Mouse (Mus musculus): Measurements from ENCODE around the gene Morn3. TPM values are rescaled to one million over a fixed set of nuclear protein-coding genes. Genes with fewer than 3 reads are reported as not detected.

Gene Morn3
- polyA plus RNA-seq, 1 experiment from 2014 or later, result not detected

DNA sequence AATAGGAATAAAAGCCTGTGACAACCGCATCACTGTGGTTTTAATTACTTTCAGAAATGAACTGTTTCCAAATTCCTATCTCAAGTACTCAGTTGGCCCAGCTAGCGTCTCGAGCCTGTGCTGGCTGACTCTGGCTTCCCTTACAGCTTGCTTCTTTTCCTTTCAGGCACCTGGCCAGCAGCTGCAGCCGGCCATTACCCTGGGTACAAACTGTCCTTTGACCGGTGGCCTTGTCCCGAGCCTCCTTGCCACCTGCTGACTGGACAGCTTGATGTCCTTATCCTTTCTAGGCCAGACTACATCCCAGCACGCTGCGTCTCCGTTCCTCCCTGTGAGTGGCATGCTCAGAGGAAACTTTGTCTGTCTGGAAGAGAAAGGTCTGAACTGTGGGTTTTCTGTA, 4.1 kb upstream of the Morn3 start:
- no peaks in the 10 kb centered on the region for H3K4me1 ChIP-seq (replicated peaks; ENCODE audit: control insufficient read depth, insufficient read depth, low read length)
- H3K36me3 ChIP-seq (ENCODE audit: control insufficient read depth, insufficient read depth), result no peaks in the 10 kb centered on the region
- WGBS, result 74% methylated on average over 9 of the region's 9 CpGs
- no peak overlapping the region for H3K4me2 ChIP-seq (replicated peaks; ENCODE audit: low read depth)
- no peak for TF ChIP-seq CTCF (IDR thresholded peaks at IDR 0.05; ENCODE audit: low read depth)
- H3K27ac ChIP-seq (ENCODE audit: low read depth, low read length), result no peak overlapping the region
- no peaks in the 10 kb centered on the region for H3K9me3 ChIP-seq (ENCODE audit: control insufficient read depth)
- H3K4me3 ChIP-seq (ENCODE audit: low read depth, low read length), result no peak overlapping the region
- no peak for ATAC-seq
- no peaks in the 10 kb centered on the region for H3K27me3 ChIP-seq (replicated peaks; ENCODE audit: control insufficient read depth, insufficient read depth, low read length)
- no peak overlapping the region for H3K9ac ChIP-seq (ENCODE audit: low read depth, low read length)

- H3K36me3 ChIP-seq (ENCODE audit: control insufficient read depth, insufficient read depth), result no peaks in the 10 kb centered on the region
- no peak overlapping the region for H3K9ac ChIP-seq (ENCODE audit: low read depth, low read length)
- H3K27me3 ChIP-seq (replicated peaks; ENCODE audit: control insufficient read depth, insufficient read depth, low read length), result no peaks in the 10 kb centered on the region
- H3K4me3 ChIP-seq (ENCODE audit: low read depth, low read length), result no peak overlapping the region
- H3K9me3 ChIP-seq (ENCODE audit: control insufficient read depth), result no peaks in the 10 kb centered on the region
- H3K4me2 ChIP-seq (replicated peaks; ENCODE audit: low read depth), result peak overlapping the region; percentile 30; the same call in 1 of the 2 replicates
- WGBS, result 3% methylated on average over 12 of the region's 12 CpGs
- no peaks in the 10 kb centered on the region for H3K4me1 ChIP-seq (replicated peaks; ENCODE audit: control insufficient read depth, insufficient read depth, low read length)
- ATAC-seq, result no peak
- peak; percentile 45 for TF ChIP-seq CTCF (IDR thresholded peaks at IDR 0.05; ENCODE audit: low read depth)
- no peak overlapping the region for H3K27ac ChIP-seq (ENCODE audit: low read depth, low read length)
Measured at GRCm38 (mm10) chr5:123049271-123049670, 2.5 kb upstream of the Morn3 start.

DNA sequence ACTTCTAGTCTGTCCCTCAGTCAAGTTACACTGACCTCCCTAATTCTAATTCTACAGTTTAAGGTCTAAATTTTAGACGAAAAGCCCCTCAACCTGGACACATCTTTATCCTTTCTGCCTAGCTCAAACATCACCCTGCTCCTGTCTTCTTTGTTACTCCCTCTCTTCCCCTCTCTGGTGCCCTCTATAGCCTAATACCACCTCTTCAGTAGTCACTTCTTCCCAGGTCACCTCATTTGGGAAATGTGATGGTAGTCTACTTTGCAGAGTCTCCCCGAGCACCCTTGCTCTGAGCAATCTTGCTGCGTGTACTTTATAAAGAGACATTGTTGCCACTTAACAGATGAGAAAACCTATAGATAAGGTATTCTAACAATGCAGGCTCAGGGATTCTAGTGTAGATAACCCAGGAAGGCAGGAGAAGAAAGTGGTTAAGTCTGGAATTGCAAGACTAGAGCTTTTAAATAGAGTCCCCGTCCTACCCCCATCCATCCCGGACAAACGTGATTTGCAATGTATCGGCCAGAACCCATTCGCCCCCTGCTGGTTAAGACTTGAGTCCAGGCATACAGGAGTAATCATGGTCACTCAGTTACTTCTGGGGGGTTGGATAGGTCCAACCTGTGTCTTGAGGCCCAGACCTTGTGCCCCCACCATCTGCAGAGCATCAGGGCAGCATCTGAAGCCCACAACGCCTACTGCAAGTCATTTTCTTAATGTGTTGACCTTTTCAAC, 1.1 kb downstream of the Morn3 start:
- H3K9ac ChIP-seq (ENCODE audit: low read depth, low read length), result no peak overlapping the region
- H3K36me3 ChIP-seq (ENCODE audit: control insufficient read depth, insufficient read depth), result no peaks in the 10 kb centered on the region
- WGBS, result 21% methylated on average over 9 of the region's 9 CpGs
- no peaks in the 10 kb centered on the region for H3K4me1 ChIP-seq (replicated peaks; ENCODE audit: control insufficient read depth, insufficient read depth, low read length)
- no peak overlapping the region for H3K4me2 ChIP-seq (replicated peaks; ENCODE audit: low read depth)
- no peaks in the 10 kb centered on the region for H3K27me3 ChIP-seq (replicated peaks; ENCODE audit: control insufficient read depth, insufficient read depth, low read length)
- H3K4me3 ChIP-seq (ENCODE audit: low read depth, low read length), result no peak overlapping the region
- TF ChIP-seq CTCF (IDR thresholded peaks at IDR 0.05; ENCODE audit: low read depth), result peak; percentile 87
- ATAC-seq, result 0 out of 2 replicates have a peak, but pooled peaks have one; percentile 50
- H3K27ac ChIP-seq (ENCODE audit: low read depth, low read length), result no peak overlapping the region
- no peaks in the 10 kb centered on the region for H3K9me3 ChIP-seq (ENCODE audit: control insufficient read depth)

GRCm38 (mm10) chr5:123043856-123044255, 3.0 kb downstream of the Morn3 start:
- Histone ChIP-seq H3K9ac (ENCODE audit: low read depth, low read length) (no peak overlapping the region), H3K36me3 (ENCODE audit: control insufficient read depth, insufficient read depth) (no peaks in the 10 kb centered on the region), H3K4me3 (ENCODE audit: low read depth, low read length) (no peak overlapping the region), H3K27me3 (replicated peaks; ENCODE audit: control insufficient read depth, insufficient read depth, low read length) (no peaks in the 10 kb centered on the region), H3K4me2 (replicated peaks; ENCODE audit: low read depth) (no peak overlapping the region), H3K27ac (ENCODE audit: low read depth, low read length) (no peak overlapping the region), H3K4me1 (replicated peaks; ENCODE audit: control insufficient read depth, insufficient read depth, low read length) (peaks cover 5% of the 10 kb centered on the region; the same call in 1 of the 2 replicates), H3K9me3 (ENCODE audit: control insufficient read depth) (no peaks in the 10 kb centered on the region)
- peak; percentile 71 for TF ChIP-seq CTCF (IDR thresholded peaks at IDR 0.05; ENCODE audit: low read depth)
- 24% methylated on average over 7 of the region's 7 CpGs for WGBS
- no peak for ATAC-seq

DNA sequence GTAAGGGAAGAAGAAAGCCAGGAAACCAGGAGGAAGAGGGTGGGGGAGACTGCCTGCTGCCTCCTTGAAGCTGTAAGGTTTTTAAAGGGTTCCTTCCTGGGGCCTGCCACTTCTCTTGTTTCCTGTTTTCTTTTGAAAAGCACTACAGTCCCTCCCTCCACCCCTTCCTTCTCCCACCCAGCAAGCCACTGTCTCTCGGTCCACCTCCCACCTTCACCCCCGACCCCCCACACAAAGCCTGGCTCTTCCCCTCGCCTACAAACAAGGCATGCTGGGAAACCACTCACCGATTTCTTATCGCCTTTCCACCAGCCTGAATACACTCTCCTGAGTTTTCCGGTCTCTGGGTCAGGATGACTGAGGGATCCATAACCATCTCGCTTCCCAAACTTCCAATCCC, 6.0 kb downstream of the Morn3 start:
- Histone ChIP-seq H3K36me3 (ENCODE audit: control insufficient read depth, insufficient read depth) (no peaks in the 10 kb centered on the region), H3K4me1 (replicated peaks; ENCODE audit: control insufficient read depth, insufficient read depth, low read length) (peaks cover 6% of the 10 kb centered on the region; the same call in 1 of the 2 replicates), H3K4me2 (replicated peaks; ENCODE audit: low read depth) (no peak overlapping the region), H3K4me3 (ENCODE audit: low read depth, low read length) (no peak overlapping the region), H3K27me3 (replicated peaks; ENCODE audit: control insufficient read depth, insufficient read depth, low read length) (no peaks in the 10 kb centered on the region), H3K27ac (ENCODE audit: low read depth, low read length) (no peak overlapping the region), H3K9ac (ENCODE audit: low read depth, low read length) (no peak overlapping the region), H3K9me3 (ENCODE audit: control insufficient read depth) (no peaks in the 10 kb centered on the region)
- no peak for TF ChIP-seq CTCF (IDR thresholded peaks at IDR 0.05; ENCODE audit: low read depth)
- ATAC-seq, result no peak
- WGBS, result 66% methylated on average over 7 of the region's 7 CpGs

DNA sequence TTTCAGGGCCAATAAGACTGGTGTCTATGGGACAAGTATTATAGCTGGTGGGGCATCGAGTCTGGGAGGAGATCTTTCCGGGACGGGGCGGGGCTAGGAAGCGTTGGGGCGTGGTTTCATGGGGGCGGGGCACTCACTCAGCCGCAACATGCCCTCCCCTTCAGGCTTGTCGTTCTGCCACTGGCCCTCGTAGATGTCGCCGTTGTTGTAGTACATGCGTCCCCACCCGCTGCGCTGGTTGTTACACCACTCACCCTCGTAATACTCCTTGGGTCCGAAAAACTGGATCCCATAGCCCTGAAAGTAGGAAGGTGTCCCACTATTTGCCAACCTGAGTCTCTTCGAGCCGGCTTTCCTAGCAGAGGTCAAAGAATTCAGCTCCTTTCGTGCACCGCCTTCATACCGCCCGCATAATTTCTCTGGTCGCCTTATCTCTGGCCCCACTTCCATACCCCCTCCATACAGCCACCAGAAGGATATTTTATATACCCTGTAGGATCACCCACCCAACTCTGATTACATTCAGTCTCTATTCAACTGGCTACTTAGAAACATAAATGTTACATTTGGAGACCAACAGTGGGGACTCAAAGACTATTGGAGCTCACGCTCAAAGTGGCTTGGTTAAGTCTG, 7.6 kb downstream of the Morn3 start:
- Histone ChIP-seq H3K27me3 (replicated peaks; ENCODE audit: control insufficient read depth, insufficient read depth, low read length) (no peaks in the 10 kb centered on the region), H3K9ac (ENCODE audit: low read depth, low read length) (0 out of 2 replicates have a peak overlapping the region, but pooled peaks have one; percentile 11), H3K4me3 (ENCODE audit: low read depth, low read length) (peak overlapping the region; percentile 33), H3K4me1 (replicated peaks; ENCODE audit: control insufficient read depth, insufficient read depth, low read length) (peaks cover 6% of the 10 kb centered on the region; the same call in 1 of the 2 replicates), H3K4me2 (replicated peaks; ENCODE audit: low read depth) (peak overlapping the region; percentile 71), H3K36me3 (ENCODE audit: control insufficient read depth, insufficient read depth) (no peaks in the 10 kb centered on the region), H3K27ac (ENCODE audit: low read depth, low read length) (peak overlapping the region; percentile 62), H3K9me3 (ENCODE audit: control insufficient read depth) (no peaks in the 10 kb centered on the region)
- ATAC-seq, result peak; percentile 42
- TF ChIP-seq CTCF (IDR thresholded peaks at IDR 0.05; ENCODE audit: low read depth), result no peak
- 3% methylated on average over 25 of the region's 25 CpGs for WGBS
